Mouse (Mus musculus) megakaryocyte, embryonic 14.5 days (primary cell): ENCODE measurements around the gene Bak1. TPM values are rescaled to one million over a fixed set of nuclear protein-coding genes. Genes with fewer than 3 reads are reported as not detected.

Experiments used
- H3K27me3 ChIP-seq: replicated peaks from 2 replicates; pipeline ENCODE3; 2012; ENCODE audit warnings: inconsistent platforms
- H3K36me3 ChIP-seq: replicated peaks from 2 replicates; pipeline ENCODE3; 2012; ENCODE audit warnings: low read length, inconsistent platforms, mixed read lengths
- H3K4me1 ChIP-seq: 2 replicates; pipeline ENCODE4 v1.6.1; 2012; ENCODE audit warnings: inconsistent platforms
- H3K4me3 ChIP-seq: replicated peaks from 2 replicates; pipeline ENCODE3; 2012; ENCODE audit warnings: moderate library complexity, mild to moderate bottlenecking, inconsistent platforms
- H3K9me3 ChIP-seq: 2 replicates; pipeline ENCODE4 v1.6.1; 2012; ENCODE audit warnings: inconsistent platforms
- FLI1 ChIP-seq: IDR thresholded peaks from 2 replicates; pipeline ENCODE4 v1.6.1; 2012; ENCODE audit warnings: low read length, inconsistent platforms, mixed read lengths
- GATA1 ChIP-seq: IDR thresholded peaks from 3 replicates; pipeline ENCODE4 v1.6.1; 2012; ENCODE audit warnings: mixed read lengths, low read length, inconsistent platforms, borderline replicate concordance
- polyA plus RNA-seq: library from polyadenylated mRNA; stranded (reverse); fragments of >175 nt; gene quantifications from 2 replicates; pipeline ENCODE4 v1.2.3, GENCODE M21; 2012; ENCODE audit warnings: low replicate concordance; ENCODE audit not compliant: insufficient read depth

Gene Bak1
- polyA plus RNA-seq, 1 experiment: 277 TPM

DNA sequence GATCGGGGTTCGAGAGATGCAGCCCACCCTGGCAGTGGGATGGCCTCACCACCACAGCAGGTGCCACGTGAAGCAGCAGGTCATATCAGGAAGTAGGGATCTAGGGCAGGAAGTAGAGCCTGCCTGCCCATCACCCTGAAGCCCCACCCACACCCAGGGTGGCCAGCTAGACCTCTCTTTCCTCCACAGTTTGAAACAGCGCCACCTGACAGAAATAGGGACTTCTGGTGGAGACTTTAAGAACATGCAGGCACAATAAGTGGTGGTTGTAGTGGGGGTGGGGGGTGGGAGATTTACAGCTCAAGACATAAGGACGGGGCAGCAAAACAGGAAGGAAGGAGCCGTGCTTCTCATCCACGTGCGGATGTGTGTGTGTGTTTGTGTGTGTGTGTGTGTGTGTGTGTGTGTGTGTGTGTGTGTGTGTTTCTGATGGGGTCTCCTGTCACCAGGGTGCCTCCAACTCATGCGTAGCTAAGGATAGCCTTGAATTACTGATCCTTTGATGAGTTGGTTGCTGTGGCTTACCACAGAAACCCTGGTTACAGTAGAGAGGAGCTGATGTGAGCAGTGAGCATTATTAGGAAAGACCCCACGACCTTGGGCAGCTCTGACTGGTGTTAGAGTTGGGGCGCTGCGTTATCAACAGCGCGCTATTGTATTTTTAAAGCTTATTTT lies 16.7 kb downstream of the Bak1 start:
- peak overlapping the region; percentile 85 for H3K4me3 ChIP-seq
- no peaks in the 10 kb centered on the region for H3K36me3 ChIP-seq
- H3K9me3 ChIP-seq: no peaks in the 10 kb centered on the region
- peaks cover 8% of the 10 kb centered on the region for H3K27me3 ChIP-seq
- TF ChIP-seq GATA1: no peak
- no peak for TF ChIP-seq FLI1
- peaks cover 24% of the 10 kb centered on the region for H3K4me1 ChIP-seq

DNA sequence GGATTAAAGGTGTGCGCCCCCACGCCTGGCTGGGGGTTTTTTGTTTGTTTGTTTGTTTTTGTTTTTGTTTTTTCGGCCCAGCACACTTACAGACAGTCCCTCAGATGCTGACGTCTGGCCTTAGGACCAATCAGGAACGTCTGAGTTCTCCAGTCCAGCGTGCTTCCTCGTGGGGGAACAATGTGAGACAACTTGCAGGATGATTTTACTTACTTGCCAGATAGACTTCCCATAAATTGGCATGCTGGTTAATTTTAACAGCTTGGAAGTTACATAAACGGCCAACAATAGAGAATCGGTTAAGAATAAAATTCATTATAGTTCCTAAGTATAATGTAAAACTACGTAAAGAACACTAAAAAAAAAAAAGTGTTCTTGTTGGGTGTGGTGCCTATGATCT lies 17.6 kb downstream of the Bak1 start:
- no peak for TF ChIP-seq GATA1
- TF ChIP-seq FLI1: no peak
- H3K36me3 ChIP-seq: no peaks in the 10 kb centered on the region
- H3K9me3 ChIP-seq: no peaks in the 10 kb centered on the region
- no peak overlapping the region for H3K4me3 ChIP-seq
- H3K27me3 ChIP-seq: peaks cover 8% of the 10 kb centered on the region
- peaks cover 31% of the 10 kb centered on the region for H3K4me1 ChIP-seq

DNA sequence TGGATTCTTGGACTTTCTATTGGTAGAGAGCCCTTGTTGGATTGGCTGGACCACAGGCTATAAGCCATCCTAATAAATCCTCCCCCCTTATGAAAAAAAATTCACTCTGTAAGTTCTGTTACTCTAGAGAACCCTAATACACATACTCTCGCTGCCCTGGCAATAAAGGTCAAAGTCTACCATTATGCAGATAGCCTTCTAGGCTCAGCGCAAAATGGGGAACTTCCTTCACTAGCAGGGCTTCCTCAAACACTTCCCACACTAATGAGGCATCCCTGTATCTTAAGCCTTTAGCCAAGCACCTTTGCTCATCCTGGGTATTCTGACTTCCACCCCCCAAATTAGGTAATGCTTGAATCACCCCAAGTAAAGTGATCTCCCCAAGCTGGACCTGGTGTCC lies 20.5 kb downstream of the Bak1 start:
- Histone ChIP-seq H3K4me3 (no peak overlapping the region), H3K36me3 (no peaks in the 10 kb centered on the region), H3K9me3 (peaks cover 6% of the 10 kb centered on the region; the same call in 1 of the 2 replicates), H3K27me3 (peaks cover 15% of the 10 kb centered on the region), H3K4me1 (peaks cover 38% of the 10 kb centered on the region)
- TF ChIP-seq FLI1 (no peak), GATA1 (no peak)

DNA sequence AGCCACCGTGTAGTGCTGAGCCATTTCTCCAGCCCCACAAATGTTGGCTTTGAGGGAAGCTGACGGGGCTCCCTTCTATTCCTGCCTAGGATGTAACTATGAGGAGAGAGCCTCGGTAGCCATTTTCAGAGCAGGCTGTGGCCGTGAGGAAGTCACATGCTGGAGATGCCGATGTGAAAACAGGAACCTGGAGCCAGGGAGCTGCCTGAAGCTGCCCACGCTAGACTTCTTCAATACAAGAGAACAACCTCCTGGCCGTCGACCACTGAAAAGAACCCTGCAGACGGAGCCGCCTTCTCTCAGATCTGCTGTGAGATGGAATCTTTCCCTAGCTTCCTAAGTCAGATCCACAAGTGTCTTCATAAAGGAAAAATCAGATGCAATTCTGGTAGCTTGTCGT lies 23.2 kb downstream of the Bak1 start:
- TF ChIP-seq FLI1 (no peak), GATA1 (no peak)
- Histone ChIP-seq H3K36me3 (no peaks in the 10 kb centered on the region), H3K27me3 (peaks cover 15% of the 10 kb centered on the region), H3K4me3 (peak overlapping the region; percentile 14), H3K9me3 (peaks cover 6% of the 10 kb centered on the region; the same call in 1 of the 2 replicates), H3K4me1 (peaks cover 24% of the 10 kb centered on the region)

DNA sequence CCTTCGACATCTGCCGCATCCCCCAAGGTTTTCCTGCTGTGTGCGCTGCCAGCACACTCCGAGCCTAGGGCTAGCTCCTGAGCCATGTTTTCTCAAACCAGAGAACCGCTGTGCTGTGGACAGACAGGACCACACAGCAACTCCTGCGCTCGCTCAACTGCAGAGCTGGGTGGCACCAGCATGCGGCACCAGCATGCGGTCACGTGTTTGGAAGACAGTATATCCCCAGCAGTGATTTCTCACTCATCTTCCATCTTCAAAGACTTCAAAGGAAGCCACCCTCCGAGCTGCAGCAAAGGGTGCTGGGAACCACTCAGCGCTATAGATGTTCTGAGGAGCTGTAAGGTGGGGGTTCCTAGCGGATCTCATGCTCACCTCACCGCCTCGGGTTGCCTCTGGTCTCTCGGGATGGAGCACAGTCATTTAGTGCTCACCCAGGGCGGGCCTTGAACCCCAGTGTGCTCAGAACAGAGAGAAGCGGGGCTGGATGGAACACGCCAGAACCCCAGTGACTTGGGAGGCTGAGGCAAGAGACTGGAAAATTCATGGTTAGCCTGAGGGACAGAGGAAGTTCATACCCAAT lies 23.8 kb downstream of the Bak1 start:
- peaks cover 31% of the 10 kb centered on the region for H3K4me1 ChIP-seq
- no peaks in the 10 kb centered on the region for H3K36me3 ChIP-seq
- peaks cover 6% of the 10 kb centered on the region; the same call in 1 of the 2 replicates for H3K9me3 ChIP-seq
- TF ChIP-seq GATA1 (no peak), FLI1 (no peak)
- H3K27me3 ChIP-seq: peaks cover 15% of the 10 kb centered on the region
- no peak overlapping the region for H3K4me3 ChIP-seq

DNA sequence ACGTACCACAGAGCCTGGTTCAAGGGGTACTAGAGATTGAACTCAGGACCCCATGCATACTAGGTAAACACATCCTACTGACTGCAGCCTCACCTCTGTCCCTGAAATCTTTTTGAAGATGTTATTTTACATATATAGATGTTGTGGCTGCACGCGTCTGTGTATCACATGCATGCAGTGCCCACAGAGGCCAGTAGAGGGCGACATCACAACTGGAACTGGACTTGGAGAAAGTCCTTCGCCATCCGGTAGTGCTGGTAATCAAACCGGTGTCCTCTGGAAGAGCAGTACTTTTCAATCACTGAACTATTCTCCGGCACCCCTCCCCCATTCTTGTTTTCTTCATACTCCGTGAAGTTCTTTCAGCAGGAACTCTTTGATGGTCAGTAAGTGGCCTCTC lies 24.4 kb downstream of the Bak1 start:
- Histone ChIP-seq H3K4me1 (peaks cover 35% of the 10 kb centered on the region), H3K9me3 (peaks cover 6% of the 10 kb centered on the region; the same call in 1 of the 2 replicates), H3K36me3 (no peaks in the 10 kb centered on the region), H3K4me3 (no peak overlapping the region), H3K27me3 (peaks cover 12% of the 10 kb centered on the region)
- no peak for TF ChIP-seq FLI1
- TF ChIP-seq GATA1: no peak

DNA sequence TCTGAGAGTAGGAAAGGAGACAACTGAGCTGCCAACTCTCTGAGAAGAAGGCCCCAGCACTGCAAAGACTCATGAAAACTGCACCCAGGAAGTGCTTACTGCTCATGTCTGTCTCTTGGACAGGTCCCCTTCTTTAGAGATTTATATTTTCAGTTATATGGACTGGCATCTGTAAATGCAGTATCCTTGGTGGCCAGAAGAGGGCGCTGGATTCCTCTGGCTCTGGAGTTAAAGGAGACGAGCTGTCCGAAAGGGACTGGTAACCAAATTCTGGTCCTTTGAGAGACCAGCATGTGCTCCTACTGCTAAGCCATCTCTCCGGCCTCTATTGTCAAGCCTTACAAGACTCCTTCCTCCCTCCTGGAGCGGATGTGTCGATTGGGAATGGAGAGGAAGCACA lies 26.9 kb downstream of the Bak1 start:
- Histone ChIP-seq H3K27me3 (peaks cover 9% of the 10 kb centered on the region), H3K36me3 (no peaks in the 10 kb centered on the region), H3K9me3 (peaks cover 6% of the 10 kb centered on the region; the same call in 1 of the 2 replicates), H3K4me1 (peaks cover 36% of the 10 kb centered on the region), H3K4me3 (no peak overlapping the region)
- TF ChIP-seq FLI1: no peak
- no peak for TF ChIP-seq GATA1

DNA sequence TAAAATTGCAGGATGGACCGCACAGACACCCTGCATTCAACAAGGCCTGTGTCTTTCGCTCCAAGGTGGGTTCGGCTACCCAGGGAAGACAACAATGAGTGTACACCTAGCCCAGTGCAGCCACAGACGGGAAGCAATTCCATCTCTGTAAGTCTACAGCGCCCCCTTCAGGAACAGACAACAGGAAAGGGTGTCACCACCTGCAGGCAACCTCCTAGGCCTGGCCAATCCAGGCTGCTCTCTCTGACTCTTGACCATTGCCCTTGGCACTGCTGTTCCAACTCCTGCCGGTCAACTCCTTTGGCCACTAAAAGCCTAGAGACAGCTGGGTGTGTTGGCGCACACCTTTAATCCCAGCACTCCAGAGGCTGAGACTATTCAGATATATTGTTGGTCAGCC lies 27.7 kb downstream of the Bak1 start:
- no peak overlapping the region for H3K4me3 ChIP-seq
- H3K4me1 ChIP-seq: peaks cover 36% of the 10 kb centered on the region
- TF ChIP-seq GATA1 (no peak), FLI1 (no peak)
- no peaks in the 10 kb centered on the region for H3K36me3 ChIP-seq
- H3K9me3 ChIP-seq: peaks cover 6% of the 10 kb centered on the region; the same call in 1 of the 2 replicates
- H3K27me3 ChIP-seq: peaks cover 9% of the 10 kb centered on the region

DNA sequence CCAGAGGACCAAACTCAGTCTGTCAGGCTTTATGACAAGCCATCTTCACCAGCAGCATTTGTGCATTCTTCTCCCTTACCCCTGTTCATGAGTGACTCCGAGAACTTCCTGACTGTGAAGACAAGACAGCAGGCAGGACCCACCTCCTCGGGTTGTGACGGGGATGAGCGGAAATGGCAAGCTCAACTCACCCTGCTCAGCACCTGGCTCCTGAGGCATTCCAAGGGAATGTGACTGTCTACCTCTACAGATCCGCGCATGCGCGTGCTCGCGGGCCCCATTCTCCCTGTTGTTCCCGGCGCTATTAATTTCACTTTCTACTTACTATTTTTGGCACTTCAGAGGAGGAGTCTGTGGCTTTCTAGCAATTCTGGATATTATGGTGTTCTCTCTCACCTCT lies 28.8 kb downstream of the Bak1 start:
- Histone ChIP-seq H3K4me1 (peaks cover 38% of the 10 kb centered on the region), H3K9me3 (peaks cover 6% of the 10 kb centered on the region; the same call in 1 of the 2 replicates), H3K27me3 (peaks cover 8% of the 10 kb centered on the region), H3K4me3 (peak overlapping the region; percentile 76), H3K36me3 (no peaks in the 10 kb centered on the region)
- TF ChIP-seq GATA1 (no peak), FLI1 (no peak)

DNA sequence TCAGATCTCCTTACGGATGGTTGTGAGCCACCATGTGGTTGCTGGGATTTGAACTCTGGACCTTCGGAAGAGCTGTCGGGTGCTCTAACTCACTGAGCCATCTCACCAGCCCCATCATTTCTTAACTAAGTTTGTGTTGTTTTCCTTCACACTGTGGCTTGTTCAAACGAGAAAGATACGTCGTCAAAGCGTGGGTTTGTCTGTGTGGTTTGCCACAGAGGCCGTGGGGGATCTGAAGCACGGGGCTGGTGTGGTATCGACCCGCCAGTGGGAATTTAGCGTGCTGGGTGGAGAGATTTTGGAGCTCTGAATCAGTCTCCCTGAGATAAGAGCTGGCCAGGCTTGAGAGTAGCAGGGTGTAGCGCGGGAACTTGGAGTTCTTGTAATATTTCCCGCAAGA lies 30.5 kb downstream of the Bak1 start:
- TF ChIP-seq GATA1 (no peak), FLI1 (no peak)
- Histone ChIP-seq H3K4me1 (peaks cover 45% of the 10 kb centered on the region), H3K4me3 (no peak overlapping the region), H3K36me3 (no peaks in the 10 kb centered on the region), H3K27me3 (peaks cover 2% of the 10 kb centered on the region), H3K9me3 (no peaks in the 10 kb centered on the region)
